Mouse (Mus musculus): ENCODE measurements at regions not wholly inside any gene's neighbourhood (a gene's known extent, or its start where the extent isn't known, plus 50 kb on each side); places are given as distances from the start of the nearest gene placed in this dataset.

- no peak for ATAC-seq (ENCODE audit: low FRiP score, low read depth)
- Histone ChIP-seq H3K27ac (replicated peaks) (no peak overlapping the region), H3K9ac (no peak overlapping the region), H3K27me3 (no peaks in the 10 kb centered on the region), H3K4me1 (replicated peaks) (no peaks in the 10 kb centered on the region), H3K4me2 (no peak overlapping the region), H3K36me3 (no peaks in the 10 kb centered on the region), H3K9me3 (no peaks in the 10 kb centered on the region), H3K4me3 (no peak overlapping the region)
- WGBS: 90% methylated on average over 2 of the region's 2 CpGs
Observed at GRCm38 (mm10) chr3:136993473-136993872, 323.5 kb downstream of the Ppp3ca start.

- H3K27ac ChIP-seq (replicated peaks): no peak overlapping the region
- H3K27me3 ChIP-seq: no peaks in the 10 kb centered on the region
- no peaks in the 10 kb centered on the region for H3K36me3 ChIP-seq
- no peak overlapping the region for H3K4me2 ChIP-seq
- no peak for ATAC-seq (ENCODE audit: low FRiP score, low read depth)
- no peak overlapping the region for H3K9ac ChIP-seq
- H3K4me1 ChIP-seq (replicated peaks): no peaks in the 10 kb centered on the region
- no peaks in the 10 kb centered on the region for H3K9me3 ChIP-seq
- no peak overlapping the region for H3K4me3 ChIP-seq
- 86% methylated on average over 8 of the region's 8 CpGs for WGBS
Observed at GRCm38 (mm10) chr3:136994361-136995083, 324.6 kb downstream of the Ppp3ca start.

DNA sequence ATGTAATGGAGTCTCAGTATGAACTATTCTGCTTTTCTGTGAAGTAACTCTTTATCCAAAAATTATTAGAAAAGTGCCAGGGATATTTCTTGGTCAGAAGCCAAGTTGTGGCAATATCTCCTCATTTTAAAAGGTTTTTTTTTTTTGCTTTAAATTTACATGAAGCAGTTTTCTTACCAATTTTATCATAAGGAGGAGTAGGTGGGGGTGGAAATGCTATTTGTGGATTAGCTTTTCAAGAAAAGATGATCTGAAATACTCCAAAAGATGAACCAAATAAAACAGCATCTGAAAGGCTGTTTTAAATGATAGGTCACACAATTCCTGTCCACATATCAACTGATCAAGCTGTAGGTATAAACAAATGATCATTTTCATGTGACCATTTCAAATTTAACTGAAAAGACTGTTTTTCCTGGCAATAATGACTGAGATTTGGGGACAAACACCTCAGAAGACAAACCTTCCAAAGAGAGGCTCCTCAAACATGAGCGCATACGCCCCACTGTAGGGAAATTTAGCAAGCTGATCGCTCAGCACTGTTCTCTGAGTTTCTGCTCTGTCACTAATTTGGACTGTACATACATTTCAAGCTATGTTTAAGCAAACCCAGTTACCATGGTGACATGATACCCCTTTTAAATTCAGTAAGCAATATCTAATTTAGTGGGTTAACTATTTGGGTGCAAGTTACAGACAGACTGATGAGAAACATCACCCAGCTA, 325.8 kb downstream of the Ppp3ca start:
- Histone ChIP-seq H3K27ac (replicated peaks) (no peak overlapping the region), H3K4me3 (no peak overlapping the region), H3K4me1 (replicated peaks) (no peaks in the 10 kb centered on the region), H3K27me3 (no peaks in the 10 kb centered on the region), H3K9ac (no peak overlapping the region), H3K4me2 (no peak overlapping the region), H3K9me3 (no peaks in the 10 kb centered on the region), H3K36me3 (no peaks in the 10 kb centered on the region)
- ATAC-seq (ENCODE audit: low FRiP score, low read depth): no peak
- WGBS: 91% methylated on average over 3 of the region's 3 CpGs

DNA sequence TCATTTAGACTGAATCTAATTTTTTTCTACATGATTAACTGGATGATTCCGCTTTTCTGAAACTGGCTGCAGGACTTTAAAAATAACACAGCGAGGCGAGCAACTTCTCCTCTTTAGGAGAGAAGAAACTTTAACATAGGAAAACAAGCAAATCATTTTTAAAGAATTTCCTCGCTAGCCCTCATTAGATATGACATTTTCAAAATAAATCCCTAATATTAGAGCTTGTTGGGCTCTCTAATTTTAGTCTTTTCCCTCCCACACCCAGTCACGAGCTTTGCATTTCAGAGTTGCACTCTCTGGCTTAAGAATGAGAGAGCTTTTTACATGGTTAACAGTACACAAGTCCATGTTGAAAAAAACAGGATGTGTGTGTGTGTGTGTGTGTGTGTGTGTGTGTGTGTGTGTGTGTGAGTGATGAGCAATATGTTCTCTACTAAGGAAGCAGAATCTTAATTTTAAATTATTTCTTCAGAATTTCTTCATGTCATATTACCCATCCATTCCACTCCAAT, 326.5 kb downstream of the Ppp3ca start:
- H3K9me3 ChIP-seq: no peaks in the 10 kb centered on the region
- H3K4me1 ChIP-seq (replicated peaks): no peaks in the 10 kb centered on the region
- H3K27ac ChIP-seq (replicated peaks): no peak overlapping the region
- no peak overlapping the region for H3K4me2 ChIP-seq
- no peaks in the 10 kb centered on the region for H3K27me3 ChIP-seq
- H3K4me3 ChIP-seq: no peak overlapping the region
- no peak overlapping the region for H3K9ac ChIP-seq
- no peaks in the 10 kb centered on the region for H3K36me3 ChIP-seq
- ATAC-seq (ENCODE audit: low FRiP score, low read depth): no peak
- WGBS: 88% methylated on average over 5 of the region's 5 CpGs

DNA sequence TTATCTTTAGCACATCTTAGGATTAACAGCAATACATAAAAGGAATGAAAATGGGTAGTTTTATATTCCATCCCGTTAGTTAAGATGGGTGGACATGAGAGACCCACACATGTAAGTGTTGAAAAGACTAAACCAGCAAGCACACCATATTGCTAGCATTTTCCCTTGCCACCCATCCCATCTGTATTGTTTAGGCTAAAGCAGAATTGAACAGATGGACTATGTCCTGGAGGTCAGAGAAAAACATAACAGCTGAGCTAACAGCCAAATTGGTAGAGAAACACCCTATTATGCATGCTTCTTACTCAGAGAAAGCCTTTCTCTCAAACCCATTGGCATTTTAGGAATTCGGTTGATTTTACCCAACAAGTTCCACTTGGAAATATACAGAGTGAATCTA, 329.3 kb upstream of the Emcn start:
- no peak for ATAC-seq (ENCODE audit: low FRiP score, low read depth)
- no peaks in the 10 kb centered on the region for H3K27me3 ChIP-seq
- H3K4me1 ChIP-seq (replicated peaks): no peaks in the 10 kb centered on the region
- H3K9ac ChIP-seq: no peak overlapping the region
- H3K4me3 ChIP-seq: no peak overlapping the region
- no peaks in the 10 kb centered on the region for H3K9me3 ChIP-seq
- WGBS: 68% methylated on average over 2 of the region's 2 CpGs
- H3K27ac ChIP-seq (replicated peaks): no peak overlapping the region
- no peak overlapping the region for H3K4me2 ChIP-seq
- H3K36me3 ChIP-seq: no peaks in the 10 kb centered on the region

DNA sequence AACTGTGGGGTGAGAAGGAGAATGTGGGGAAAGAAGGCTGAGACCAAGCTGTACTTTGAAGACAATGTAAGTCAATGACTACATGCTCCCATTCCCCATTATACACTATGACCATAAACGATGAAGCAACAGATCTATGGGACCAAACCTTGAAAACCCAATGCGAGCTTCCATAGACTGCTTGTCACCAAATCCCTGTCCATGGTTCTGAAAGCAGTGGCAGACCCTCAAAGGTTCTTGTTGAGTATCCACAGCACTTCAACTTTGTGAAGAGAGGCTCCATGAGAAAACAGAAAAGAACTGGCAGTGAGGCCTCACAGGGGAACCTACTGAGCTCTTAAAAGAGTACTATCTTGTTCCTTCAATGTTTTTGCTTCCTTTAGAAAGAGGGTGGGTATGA, 326.2 kb upstream of the Emcn start:
- Histone ChIP-seq H3K27me3 (no peaks in the 10 kb centered on the region), H3K27ac (replicated peaks) (no peak overlapping the region), H3K4me2 (no peak overlapping the region), H3K4me3 (no peak overlapping the region), H3K9ac (no peak overlapping the region), H3K9me3 (no peaks in the 10 kb centered on the region), H3K4me1 (replicated peaks) (no peaks in the 10 kb centered on the region), H3K36me3 (no peaks in the 10 kb centered on the region)
- WGBS: 77% methylated on average over 2 of the region's 2 CpGs
- ATAC-seq (ENCODE audit: low FRiP score, low read depth): no peak

DNA sequence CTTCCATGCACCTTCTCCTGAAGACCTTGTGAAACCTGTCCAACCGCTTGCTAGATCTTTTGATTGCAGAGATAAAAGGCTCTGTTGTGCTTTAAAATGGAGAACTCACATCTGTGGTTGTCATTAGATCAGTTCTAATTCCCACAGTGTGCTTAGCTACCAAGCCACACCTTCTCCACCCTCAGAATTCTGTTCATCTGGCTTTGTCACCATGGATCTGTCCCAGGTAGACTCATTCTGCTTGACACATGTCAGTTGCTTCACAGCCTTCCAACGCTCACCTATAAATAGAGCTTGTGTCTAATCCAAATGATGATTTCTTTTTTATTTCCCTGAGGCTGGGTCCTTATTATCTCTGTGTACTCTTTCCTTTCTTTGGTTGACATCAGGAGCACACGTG, 325.7 kb upstream of the Emcn start:
- Histone ChIP-seq H3K9ac (no peak overlapping the region), H3K4me2 (no peak overlapping the region), H3K27ac (replicated peaks) (no peak overlapping the region), H3K4me3 (no peak overlapping the region), H3K4me1 (replicated peaks) (no peaks in the 10 kb centered on the region), H3K36me3 (no peaks in the 10 kb centered on the region), H3K27me3 (no peaks in the 10 kb centered on the region), H3K9me3 (no peaks in the 10 kb centered on the region)
- 84% methylated on average over 3 of the region's 3 CpGs for WGBS
- ATAC-seq (ENCODE audit: low FRiP score, low read depth): no peak

DNA sequence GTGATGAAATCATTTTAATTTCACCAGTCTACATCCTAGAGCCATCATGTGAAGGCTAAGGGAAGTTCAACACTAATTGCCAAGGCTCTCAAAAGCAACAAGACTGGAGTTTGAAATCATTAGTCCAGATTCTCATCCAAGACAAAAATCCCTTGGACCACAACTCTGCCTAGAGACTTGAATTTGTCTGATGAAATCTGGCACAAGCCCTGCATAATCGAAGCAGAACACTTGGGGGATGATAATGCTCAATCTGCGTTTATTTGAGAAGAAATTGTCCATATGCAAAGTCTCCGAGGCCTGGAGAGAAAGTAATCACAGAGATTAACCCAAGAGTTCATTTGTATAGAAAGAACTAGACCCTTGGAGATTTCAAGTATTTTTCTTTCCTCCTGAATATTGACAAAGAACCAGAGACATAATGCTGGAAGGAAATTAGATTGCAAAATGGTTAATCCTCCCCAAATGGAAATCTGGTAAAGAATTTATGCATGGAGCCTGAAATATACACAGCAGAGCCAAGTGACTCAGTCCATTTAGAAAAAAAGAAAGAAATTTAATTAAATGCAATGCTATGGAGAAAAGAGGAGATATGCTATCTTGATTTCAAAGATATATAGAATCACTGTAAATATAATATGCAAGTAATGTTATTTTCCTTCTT, 320.8 kb upstream of the Emcn start:
- no peaks in the 10 kb centered on the region for H3K9me3 ChIP-seq
- no peaks in the 10 kb centered on the region for H3K36me3 ChIP-seq
- WGBS: 60% methylated on average over 3 of the region's 3 CpGs
- no peak overlapping the region for H3K9ac ChIP-seq
- ATAC-seq (ENCODE audit: low FRiP score, low read depth): no peak
- H3K4me1 ChIP-seq (replicated peaks): no peaks in the 10 kb centered on the region
- no peak overlapping the region for H3K4me2 ChIP-seq
- no peaks in the 10 kb centered on the region for H3K27me3 ChIP-seq
- no peak overlapping the region for H3K4me3 ChIP-seq
- no peak overlapping the region for H3K27ac ChIP-seq (replicated peaks)

DNA sequence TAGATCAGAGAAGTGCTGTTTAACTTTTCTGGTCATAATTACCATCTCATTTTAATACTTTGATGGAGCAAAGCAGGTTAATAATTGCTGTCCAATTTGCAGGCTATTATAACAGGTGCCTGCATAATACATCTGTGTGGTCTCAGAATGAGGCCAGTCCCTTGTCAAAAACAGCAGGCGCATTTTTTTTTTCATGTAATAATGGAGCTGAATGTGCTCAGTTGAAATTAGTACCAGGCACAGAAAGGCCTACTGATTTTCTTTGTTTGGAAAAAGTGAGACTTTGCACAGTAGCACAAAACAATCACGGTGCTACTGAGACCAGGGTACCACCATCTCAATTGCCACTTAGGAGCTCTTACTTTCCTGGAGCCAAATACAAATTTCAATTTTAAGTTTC, 311.3 kb upstream of the Emcn start:
- 64% methylated on average over 2 of the region's 2 CpGs for WGBS
- H3K4me3 ChIP-seq: no peak overlapping the region

GRCm38 (mm10) chr3:137032802-137033201, 308.1 kb upstream of the Emcn start:
- H3K9me3 ChIP-seq: no peaks in the 10 kb centered on the region
- H3K4me2 ChIP-seq: no peak overlapping the region
- ATAC-seq (ENCODE audit: low FRiP score, low read depth): peak; percentile 56; the same call in 1 of the 2 replicates
- no peak overlapping the region for H3K27ac ChIP-seq (replicated peaks)
- no peaks in the 10 kb centered on the region for H3K4me1 ChIP-seq (replicated peaks)
- no peak overlapping the region for H3K4me3 ChIP-seq
- H3K27me3 ChIP-seq: no peaks in the 10 kb centered on the region
- H3K36me3 ChIP-seq: no peaks in the 10 kb centered on the region
- H3K9ac ChIP-seq: no peak overlapping the region
- WGBS: 38% methylated on average over 2 of the region's 2 CpGs

More for the DNA sequence above, 311.3 kb upstream of the Emcn start:
- no peak for ATAC-seq (ENCODE audit: low FRiP score, low read depth)
- no peaks in the 10 kb centered on the region for H3K36me3 ChIP-seq
- H3K9ac ChIP-seq: no peak overlapping the region
- no peak overlapping the region for H3K27ac ChIP-seq (replicated peaks)
- no peak overlapping the region for H3K4me2 ChIP-seq
- no peaks in the 10 kb centered on the region for H3K4me1 ChIP-seq (replicated peaks)
- no peaks in the 10 kb centered on the region for H3K27me3 ChIP-seq
- H3K9me3 ChIP-seq: 0 out of 2 replicates have a peak, but pooled peaks cover 3% of the 10 kb centered on the region

GRCm38 (mm10) chr3:137039638-137040037, 301.2 kb upstream of the Emcn start:
- Histone ChIP-seq H3K36me3 (no peaks in the 10 kb centered on the region), H3K4me2 (no peak overlapping the region), H3K27ac (replicated peaks) (no peak overlapping the region), H3K27me3 (no peaks in the 10 kb centered on the region), H3K9ac (no peak overlapping the region), H3K4me3 (no peak overlapping the region), H3K9me3 (no peaks in the 10 kb centered on the region), H3K4me1 (replicated peaks) (no peaks in the 10 kb centered on the region)
- ATAC-seq (ENCODE audit: low FRiP score, low read depth): no peak
- WGBS: 91% methylated on average over 8 of the region's 8 CpGs

DNA sequence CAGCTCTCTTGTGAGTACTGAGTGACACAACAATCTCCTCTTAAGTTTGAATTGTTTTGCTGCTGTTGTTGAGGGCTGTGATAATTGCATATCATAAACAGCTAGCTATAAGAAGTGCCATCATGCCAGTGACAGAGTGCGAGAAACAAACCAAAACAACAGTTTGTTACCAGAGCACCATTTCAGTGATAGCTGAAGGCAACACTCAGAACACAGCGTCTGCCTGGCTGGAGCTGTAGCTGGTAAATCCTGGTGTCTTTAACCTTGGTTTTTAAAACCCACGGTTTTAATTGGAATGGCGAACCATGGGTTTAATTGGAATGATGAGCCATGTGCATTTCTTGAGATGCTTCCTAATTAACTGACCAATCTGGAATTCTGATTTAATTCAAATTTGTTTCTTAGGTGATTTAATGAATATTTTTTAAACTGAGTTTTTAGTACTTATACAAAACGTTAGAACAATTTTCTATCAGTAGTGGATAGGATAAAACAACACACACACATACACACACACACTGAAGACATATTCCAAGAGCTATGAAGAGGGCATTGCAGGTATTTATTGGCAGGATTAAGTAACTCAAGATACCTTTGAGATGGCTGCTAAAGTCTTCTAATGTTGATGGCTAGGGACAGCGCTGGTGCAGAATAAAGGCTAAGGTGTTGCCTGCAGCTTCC, 284.2 kb upstream of the Emcn start:
- H3K4me1 ChIP-seq (replicated peaks): peaks cover 14% of the 10 kb centered on the region
- H3K36me3 ChIP-seq: no peaks in the 10 kb centered on the region
- peak overlapping the region; percentile 71 for H3K27ac ChIP-seq (replicated peaks)
- WGBS: 53% methylated on average over 6 of the region's 6 CpGs
- peak overlapping the region; percentile 30 for H3K4me2 ChIP-seq
- H3K27me3 ChIP-seq: no peaks in the 10 kb centered on the region
- no peak overlapping the region for H3K4me3 ChIP-seq
- H3K9ac ChIP-seq: no peak overlapping the region
- no peak for ATAC-seq (ENCODE audit: low FRiP score, low read depth)
- no peaks in the 10 kb centered on the region for H3K9me3 ChIP-seq

All from hindbrain, embryonic 15.5 days (tissue).